Mouse (Mus musculus) bone marrow, adult 2 months (tissue): ENCODE results near the gene Gldn. TPM values are rescaled to one million over a fixed set of nuclear protein-coding genes. Genes with fewer than 3 reads are reported as not detected.

ENCODE experiments used
- H3K27ac ChIP-seq: fragments of 200-500 bp; 2 replicates; pipeline ENCODE4 v1.5.1; 2012; ENCODE audit warnings: low read depth, mild to moderate bottlenecking, control low read depth, inconsistent platforms, low read length; ENCODE audit not compliant: control insufficient read depth, poor library complexity, insufficient read depth
- H3K4me1 ChIP-seq: fragments of 200-500 bp; 2 replicates; pipeline ENCODE4 v1.6.1; 2011; ENCODE audit warnings: low read length; ENCODE audit not compliant: control insufficient read depth, insufficient read depth
- H3K4me3 ChIP-seq: fragments of 200-500 bp; replicated peaks from 2 replicates; pipeline ENCODE3; 2011; ENCODE audit warnings: mild to moderate bottlenecking, low read depth, low read length, control low read depth; ENCODE audit not compliant: control insufficient read depth
- CTCF ChIP-seq: fragments of 200-500 bp; IDR thresholded peaks from 2 replicates; pipeline ENCODE4 v1.5.1; 2011; ENCODE audit warnings: low read length, control low read depth; ENCODE audit not compliant: control insufficient read depth, insufficient read depth
- POLR2A ChIP-seq: fragments of 200-500 bp; IDR thresholded peaks from 2 replicates; pipeline ENCODE4 v1.6.1; 2011; ENCODE audit warnings: low read depth, mild to moderate bottlenecking, control low read depth, low read length, borderline replicate concordance; ENCODE audit not compliant: control insufficient read depth
- WGBS: fragments of 180-500 bp; shearing (Covaris S2); methylation state at CpG from one replicate; pipeline ENCODE4 v1.1.7; 2018; 5-methylcytosine and 5-hydroxymethylcytosine counted together
- polyA plus RNA-seq: library from polyadenylated mRNA; stranded (reverse); fragments of >200 nt; gene quantifications from 2 replicates; pipeline ENCODE4 v1.2.4, GENCODE M21; 2011; ENCODE audit warnings: low replicate concordance; ENCODE audit not compliant: missing spikeins, insufficient read depth, insufficient read length

The Gldn gene
- not detected in 2 replicates for polyA plus RNA-seq

DNA sequence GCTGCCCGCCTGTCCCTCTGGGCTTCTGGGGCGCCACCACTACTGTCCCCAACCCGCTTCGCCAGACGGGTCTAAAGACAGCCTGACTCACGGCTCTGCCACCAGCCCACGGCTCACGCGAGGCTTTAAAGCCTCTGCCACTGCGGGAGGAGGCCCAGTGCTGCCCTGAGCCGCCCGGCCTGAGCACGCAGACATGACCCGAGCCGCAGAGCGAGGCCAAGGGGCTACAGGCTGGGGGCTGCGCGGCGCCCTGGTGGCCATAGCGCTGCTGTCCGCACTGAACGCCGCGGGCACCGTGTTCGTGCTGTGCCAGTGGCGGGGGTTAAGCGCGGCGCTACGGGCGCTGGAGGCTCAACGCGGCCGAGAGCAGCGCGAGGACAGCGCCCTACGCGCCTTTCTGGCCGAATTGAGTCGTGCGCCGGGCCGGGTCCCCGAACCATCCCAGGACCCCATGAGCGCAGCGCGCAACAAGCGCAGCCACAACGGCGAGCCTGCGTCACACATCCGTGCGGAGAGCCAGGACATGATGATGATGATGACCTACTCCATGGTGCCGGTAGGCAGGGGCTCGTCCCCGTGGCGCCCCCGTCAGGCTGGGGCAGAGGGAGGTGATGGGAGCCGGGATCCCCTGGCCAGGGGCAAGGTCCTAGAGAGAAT is at the start of gene Gldn:
Gene Gldn (plus strand): TSS at position 156 of the 657 bp plus-strand sequence.
- H3K4me3 ChIP-seq = no peak within 1 kb of the TSS
- 7% methylated on average over 61 of the region's 61 CpGs for WGBS
- no peaks in the 10 kb centered on the region for H3K4me1 ChIP-seq
- no peak within 1 kb of the TSS for H3K27ac ChIP-seq
- TF ChIP-seq POLR2A = no peak
- TF ChIP-seq CTCF = no peak

DNA sequence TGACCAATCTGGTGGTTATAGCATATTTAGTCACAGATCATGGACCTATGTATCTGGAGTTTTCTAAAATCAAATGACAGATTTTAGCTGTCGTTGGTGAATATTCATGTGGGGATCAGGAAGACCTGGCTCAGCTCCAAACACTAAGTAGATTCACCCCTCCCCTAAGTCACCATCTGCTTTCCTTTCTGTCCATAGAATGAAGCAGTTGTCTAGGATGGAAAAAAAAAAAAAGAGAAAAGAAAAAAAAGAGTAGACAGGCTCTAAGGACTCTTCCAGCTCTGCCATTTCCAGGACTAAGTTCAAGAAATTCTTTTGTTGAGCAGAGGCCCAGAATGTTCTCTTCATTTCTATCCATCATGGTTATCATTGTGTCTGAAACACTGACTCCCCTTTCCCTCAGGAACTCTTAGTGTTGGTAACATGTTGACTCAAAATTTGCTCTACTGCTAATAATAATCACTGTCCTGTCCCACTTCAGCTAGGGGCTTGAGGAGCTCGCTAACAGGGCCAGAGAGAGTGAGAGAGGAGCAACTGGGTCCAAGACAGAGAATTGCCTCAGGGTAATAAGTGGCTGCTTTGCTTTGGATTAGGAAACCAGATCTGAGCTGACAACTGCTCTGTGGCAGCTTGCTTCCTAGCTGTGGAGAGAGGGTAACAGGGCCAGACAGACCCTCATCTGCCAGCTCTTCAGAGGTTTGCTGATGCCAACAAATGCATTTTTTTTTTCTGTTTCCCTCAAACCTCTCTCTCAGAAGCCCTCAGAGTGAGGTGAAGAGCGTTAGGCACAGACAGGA is 41.2 kb upstream of the Gldn start:
- 74% methylated on average over 3 of the region's 3 CpGs for WGBS
- Histone ChIP-seq H3K27ac (no peak overlapping the region), H3K4me1 (no peaks in the 10 kb centered on the region), H3K4me3 (no peak overlapping the region)
- TF ChIP-seq CTCF (no peak), POLR2A (no peak)

- 82% methylated on average over 4 of the region's 4 CpGs for WGBS
- Histone ChIP-seq H3K27ac (no peak overlapping the region), H3K4me3 (no peak overlapping the region), H3K4me1 (no peaks in the 10 kb centered on the region)
- no peak for TF ChIP-seq POLR2A
- TF ChIP-seq CTCF = no peak
Measured at GRCm38 (mm10) chr9:54264754-54265153, 21.5 kb upstream of the Gldn start.

- H3K4me3 ChIP-seq = no peak within 1 kb of the TSS
- WGBS = 82% methylated on average over 7 of the region's 7 CpGs
- TF ChIP-seq CTCF (no peak), POLR2A (no peak)
- no peak within 1 kb of the TSS for H3K27ac ChIP-seq
- H3K4me1 ChIP-seq = no peaks in the 10 kb centered on the region
Measured at GRCm38 (mm10) chr9:54268010-54268409, 18.3 kb upstream of the Gldn start, which contains the start of gene Cyp19a1. Cyp19a1 (minus strand) TSS chr9:54268110.

- 69% methylated on average over 6 of the region's 6 CpGs for WGBS
- Histone ChIP-seq H3K4me1 (no peaks in the 10 kb centered on the region), H3K4me3 (no peak overlapping the region), H3K27ac (no peak overlapping the region)
- no peak for TF ChIP-seq POLR2A
- TF ChIP-seq CTCF = no peak
Measured at GRCm38 (mm10) chr9:54269987-54270386, 16.3 kb upstream of the Gldn start.

- no peak overlapping the region for H3K4me3 ChIP-seq
- TF ChIP-seq POLR2A (no peak), CTCF (no peak)
- WGBS = 35% methylated on average over 5 of the region's 5 CpGs
- no peaks in the 10 kb centered on the region for H3K4me1 ChIP-seq
- H3K27ac ChIP-seq = no peak overlapping the region
Measured at GRCm38 (mm10) chr9:54270889-54271288, 15.4 kb upstream of the Gldn start.

- TF ChIP-seq POLR2A (no peak), CTCF (no peak)
- no peak overlapping the region for H3K4me3 ChIP-seq
- H3K27ac ChIP-seq = no peak overlapping the region
- H3K4me1 ChIP-seq = no peaks in the 10 kb centered on the region
- WGBS = 59% methylated on average over 4 of the region's 4 CpGs
Measured at GRCm38 (mm10) chr9:54275283-54275682, 11.0 kb upstream of the Gldn start.

DNA sequence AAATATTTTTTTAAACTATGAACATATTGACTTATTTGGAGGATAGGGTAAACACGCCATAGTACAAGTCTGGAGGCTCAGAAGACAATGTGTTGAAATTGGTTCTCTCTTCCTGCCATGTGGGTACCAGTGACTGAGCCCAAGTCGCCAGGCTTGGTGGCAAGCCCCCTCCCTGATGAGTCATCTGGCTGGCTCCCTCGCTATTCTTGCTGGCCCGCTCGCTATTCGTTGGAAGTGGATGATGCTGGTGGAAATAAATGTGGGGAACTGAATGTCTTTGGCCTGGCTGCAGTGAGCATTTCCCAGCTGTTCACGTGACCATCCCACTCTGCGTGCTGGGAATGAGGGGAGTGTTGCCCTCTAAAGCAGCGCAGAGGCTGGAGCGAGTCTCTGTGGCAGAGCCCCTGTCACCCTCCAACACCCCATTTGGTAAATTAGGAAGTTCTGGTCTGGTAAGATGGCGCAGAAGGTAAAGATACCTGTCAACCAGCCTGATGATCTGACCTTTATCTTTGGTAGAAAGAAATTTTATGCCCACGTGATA is 7.2 kb upstream of the Gldn start:
- no peak overlapping the region for H3K27ac ChIP-seq
- 74% methylated on average over 12 of the region's 12 CpGs for WGBS
- no peak for TF ChIP-seq CTCF
- TF ChIP-seq POLR2A = no peak
- H3K4me1 ChIP-seq = no peaks in the 10 kb centered on the region
- H3K4me3 ChIP-seq = no peak overlapping the region

DNA sequence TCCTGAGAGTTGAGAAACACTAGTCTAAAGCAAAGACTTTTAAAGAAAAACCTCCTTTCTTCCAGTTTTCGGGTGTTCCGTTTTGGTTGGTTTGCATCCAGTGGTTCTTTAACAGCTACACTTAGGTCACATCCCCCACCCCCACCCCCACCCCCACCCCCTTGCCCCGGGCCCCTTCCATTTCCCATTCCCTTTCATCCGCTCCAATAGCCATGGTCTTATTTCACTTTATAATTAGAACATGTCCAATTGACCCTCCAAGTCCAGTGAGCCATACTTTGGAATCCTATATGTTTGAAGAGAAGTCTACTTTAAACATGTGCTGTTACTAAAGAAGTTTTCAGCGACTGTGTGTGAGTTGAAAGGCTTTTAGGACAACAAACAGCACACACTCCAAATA is 1.5 kb downstream of the Gldn start:
- WGBS = 62% methylated on average over 5 of the region's 5 CpGs
- Histone ChIP-seq H3K4me3 (no peak overlapping the region), H3K27ac (no peak overlapping the region), H3K4me1 (no peaks in the 10 kb centered on the region)
- TF ChIP-seq CTCF (no peak), POLR2A (no peak)
